Mouse (Mus musculus): ENCODE results near the gene Gm28845.
"Not testable (repeated sequence)": the region's sequence is repeated elsewhere in the genome, so short reads cannot be mapped to it uniquely, and the experiment has no call there.

Gm28845 gene

GRCm38 (mm10) chr1:65107654-65108279, 11.6 kb downstream of the Gm28845 start:
- DNase-seq (ENCODE audit: low read depth) = no peak

GRCm38 (mm10) chr1:65103273-65103672, 16.1 kb downstream of the Gm28845 start, which contains the start of gene Cryga:
Gene Cryga (minus strand): TSS chr1:65103373.
- DNase-seq (ENCODE audit: low read depth) = no peak

- DNase-seq (ENCODE audit: low read depth) = no peak
These were observed 22.4 kb downstream of the Gm28845 start for GRCm38 (mm10) chr1:65096953-65097352.

GRCm38 (mm10) chr1:65091566-65091965, 27.8 kb downstream of the Gm28845 start:
- DNase-seq (ENCODE audit: low read depth) = no peak

GRCm38 (mm10) chr1:65090370-65090769, 29.0 kb downstream of the Gm28845 start:
- DNase-seq (ENCODE audit: low read depth) = no peak

GRCm38 (mm10) chr1:65088567-65089356, 30.6 kb downstream of the Gm28845 start:
- DNase-seq (ENCODE audit: low read depth) = no peak

- DNase-seq (ENCODE audit: low read depth) = no peak
These were observed 37.2 kb downstream of the Gm28845 start, which contains the start of gene Crygb for GRCm38 (mm10) chr1:65082188-65082587. Gene Crygb (minus strand): TSS chr1:65082288.

GRCm38 (mm10) chr1:65075607-65076006, 43.8 kb downstream of the Gm28845 start:
- no peak for DNase-seq (ENCODE audit: low read depth)

GRCm38 (mm10) chr1:65073589-65073988, 45.8 kb downstream of the Gm28845 start, which contains the start of gene Crygc:
Gene Crygc (minus strand): TSS chr1:65073689.
- DNase-seq (ENCODE audit: low read depth) = no peak

GRCm38 (mm10) chr1:65067842-65068241, 51.5 kb downstream of the Gm28845 start:
- no peak for DNase-seq (ENCODE audit: low read depth)

GRCm38 (mm10) chr1:65064201-65064600, 55.2 kb downstream of the Gm28845 start:
- DNase-seq (ENCODE audit: low read depth) = no peak

GRCm38 (mm10) chr1:65063352-65063751, 56.0 kb downstream of the Gm28845 start, which contains the start of gene Crygd:
Gene Crygd (minus strand): TSS chr1:65063452.
- DNase-seq (ENCODE audit: low read depth) = no peak

- DNase-seq (ENCODE audit: low read depth) = no peak
These were observed 67.2 kb downstream of the Gm28845 start for GRCm38 (mm10) chr1:65052140-65052539.

- DNase-seq (ENCODE audit: low read depth) = no peak
These were observed 67.7 kb downstream of the Gm28845 start for GRCm38 (mm10) chr1:65051696-65052095.

GRCm38 (mm10) chr1:65050952-65051351, 68.4 kb downstream of the Gm28845 start, which contains the start of gene Cryge:
Gene Cryge (minus strand): TSS chr1:65051149.
- not testable (repeated sequence) for DNase-seq (ENCODE audit: low read depth)

Measured in induced T-regulatory cell, adult 2 months (primary cell).